Mouse (Mus musculus): Measurements from ENCODE around the gene Gpc1. TPM values are rescaled to one million over a fixed set of nuclear protein-coding genes. Genes with fewer than 3 reads are reported as not detected.
A peak's percentile ranks its signal among the peaks of the same experiment; 100 is the strongest.

The Gpc1 gene
- polyA plus RNA-seq (2021): 131 TPM

DNA sequence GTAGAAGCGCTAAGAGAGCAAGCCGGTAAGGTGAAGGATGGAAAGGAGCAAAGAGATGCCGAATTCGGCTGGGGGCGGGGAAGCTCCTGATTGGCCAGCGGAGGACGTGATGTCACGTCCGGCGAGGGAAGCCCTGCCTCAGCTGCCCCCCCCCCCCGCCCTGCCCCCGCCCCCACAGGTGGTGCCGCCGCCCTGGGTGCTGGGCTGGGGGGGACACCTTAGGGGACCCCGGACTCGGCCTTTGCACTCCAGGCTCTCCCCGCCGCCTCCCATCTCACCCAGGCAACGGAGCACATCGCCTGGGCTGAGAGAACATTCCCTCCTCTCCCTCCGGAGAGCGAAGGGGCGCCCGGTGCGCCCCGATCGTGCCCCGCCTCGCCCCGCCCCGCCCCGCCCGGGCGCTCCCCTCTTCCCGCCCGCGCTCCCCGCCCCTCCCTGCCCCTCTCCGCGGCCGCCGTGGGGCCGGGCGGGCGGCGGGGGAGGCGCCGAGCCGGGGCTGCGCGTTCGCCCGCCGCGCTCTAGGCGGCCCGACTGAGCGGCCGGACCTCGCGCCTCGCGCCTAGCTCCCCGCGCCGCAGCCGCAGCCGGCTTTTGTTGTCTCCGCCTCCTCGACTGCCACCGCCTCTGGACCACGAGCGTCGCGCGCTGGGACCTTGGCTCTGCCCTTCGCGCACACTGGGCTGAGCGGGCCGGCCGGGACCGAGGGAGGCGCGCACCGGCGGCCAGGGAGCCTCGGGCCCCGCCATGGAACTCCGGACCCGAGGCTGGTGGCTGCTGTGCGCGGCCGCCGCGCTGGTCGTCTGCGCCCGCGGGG lies at the start of gene Gpc1:
Gene Gpc1, plus strand, starts transcription at position 458 of the 814 bp plus-strand sequence.
- CTCF ChIA-PET: interaction anchor here (1.5 to 6.6 kb wide), 3 partner anchors 123 to 182 kb away, joined by 4 to 66 read pairs (median 7); partner anchors contain the start of gene Otos
- in situ Hi-C loops (cut with MboI; ENCODE audit: low pct_unique_long_range_greater_than_20kb): no loop called here
- ATAC-seq (peak; percentile 62), DNase-seq (ENCODE audit: low read depth, low spot score) (no peak)
- no peak for TF ChIP-seq CTCF (IDR thresholded peaks at IDR 0.05)
- H3K27me3 ChIP-seq: no peaks in the 10 kb centered on the region
- POLR2A ChIA-PET: interaction anchor here (0.9 to 1.3 kb wide), 6 partner anchors 16 to 183 kb away, joined by 3 to 5 read pairs (median 4); partner anchors contain the start of gene Otos

DNA sequence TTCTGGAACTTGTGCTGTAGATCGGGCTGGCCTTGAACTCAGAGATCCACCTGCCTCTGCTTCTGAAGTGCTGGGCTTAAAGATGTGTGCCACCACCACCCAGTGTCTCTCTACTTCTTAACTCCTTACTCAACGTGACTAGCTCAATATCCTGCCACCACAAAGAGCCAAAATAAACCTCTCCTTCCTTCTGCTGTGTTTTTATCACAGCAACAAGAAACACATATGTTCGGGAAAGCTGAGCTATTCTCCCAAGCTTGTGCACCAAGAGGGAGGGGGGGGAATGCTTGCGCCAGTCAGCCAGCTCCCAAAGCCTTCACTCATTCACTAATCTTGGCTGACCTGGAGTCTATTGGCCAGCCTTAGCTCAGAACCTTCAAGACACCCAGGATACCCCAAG lies 49.6 kb upstream of the Gpc1 start:
- no peak for TF ChIP-seq CTCF (IDR thresholded peaks at IDR 0.05)
- in situ Hi-C loops (cut with MboI; ENCODE audit: low pct_unique_long_range_greater_than_20kb): no loop called here
- ChIA-PET CTCF (no interaction called here), POLR2A (no interaction called here)
- no peak for ATAC-seq
- DNase-seq (ENCODE audit: low read depth, low spot score): no peak
- no peaks in the 10 kb centered on the region for H3K27me3 ChIP-seq

DNA sequence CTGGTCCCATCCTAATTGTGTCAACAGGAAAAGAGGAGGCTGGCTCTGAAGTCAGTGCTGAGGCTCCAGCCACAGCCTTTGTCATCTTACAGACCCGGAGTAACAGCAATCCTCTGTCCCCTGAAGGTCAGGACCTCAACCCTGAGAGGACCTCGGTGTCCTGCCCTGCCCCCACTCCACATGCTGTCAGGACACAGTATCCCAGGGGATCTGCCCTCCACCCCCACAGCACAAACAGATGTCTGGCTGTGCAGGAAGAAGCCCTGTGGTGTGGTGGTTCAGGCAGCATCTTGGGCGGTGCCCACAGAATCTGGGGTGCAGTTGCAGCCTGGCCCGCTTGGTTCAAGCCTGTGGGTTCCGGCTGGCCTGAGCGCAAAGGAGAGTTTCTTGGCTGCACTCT lies 48.9 kb upstream of the Gpc1 start:
- ATAC-seq (no peak), DNase-seq (ENCODE audit: low read depth, low spot score) (no peak)
- H3K27me3 ChIP-seq: no peaks in the 10 kb centered on the region
- POLR2A ChIA-PET: no interaction called here
- no peak for TF ChIP-seq CTCF (IDR thresholded peaks at IDR 0.05)
- in situ Hi-C loops (cut with MboI; ENCODE audit: low pct_unique_long_range_greater_than_20kb): no loop called here
- CTCF ChIA-PET: no interaction called here

- H3K27me3 ChIP-seq: no peaks in the 10 kb centered on the region
- no peak for TF ChIP-seq CTCF (IDR thresholded peaks at IDR 0.05)
- DNase-seq (ENCODE audit: low read depth, low spot score): no peak
- in situ Hi-C loops (cut with MboI; ENCODE audit: low pct_unique_long_range_greater_than_20kb): no loop called here
- peak; percentile 85 for ATAC-seq
- CTCF ChIA-PET: no interaction called here
- POLR2A ChIA-PET: no interaction called here
These were observed 44.2 kb upstream of the Gpc1 start for GRCm38 (mm10) chr1:92787221-92787620.

DNA sequence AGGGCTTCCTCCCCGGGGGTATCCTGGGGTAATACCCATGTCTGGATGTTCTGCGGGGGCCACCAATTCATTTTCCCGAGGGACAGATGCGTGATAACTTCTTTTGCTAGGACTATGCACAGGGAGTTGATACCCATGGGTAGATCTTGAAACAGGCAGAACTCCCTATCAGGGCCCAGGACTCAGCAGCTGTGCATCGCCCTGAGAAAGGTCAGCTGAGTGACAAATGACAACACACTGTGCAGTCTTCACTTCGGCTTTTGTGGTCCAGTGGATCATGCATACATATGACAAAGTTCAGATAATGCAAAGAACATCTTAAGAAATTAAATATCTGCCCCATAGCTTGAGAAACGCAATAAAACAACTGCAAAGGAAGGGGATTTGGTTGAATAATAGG lies 43.4 kb upstream of the Gpc1 start:
- H3K27me3 ChIP-seq: no peaks in the 10 kb centered on the region
- in situ Hi-C loops (cut with MboI; ENCODE audit: low pct_unique_long_range_greater_than_20kb): no loop called here
- ChIA-PET POLR2A (no interaction called here), CTCF (interaction anchor here (1.1 kb wide), 1 partner anchor 47 kb away, joined by 4 read pairs; no protein-coding TSS in a partner anchor)
- no peak for TF ChIP-seq CTCF (IDR thresholded peaks at IDR 0.05)
- ATAC-seq (no peak), DNase-seq (ENCODE audit: low read depth, low spot score) (no peak)

DNA sequence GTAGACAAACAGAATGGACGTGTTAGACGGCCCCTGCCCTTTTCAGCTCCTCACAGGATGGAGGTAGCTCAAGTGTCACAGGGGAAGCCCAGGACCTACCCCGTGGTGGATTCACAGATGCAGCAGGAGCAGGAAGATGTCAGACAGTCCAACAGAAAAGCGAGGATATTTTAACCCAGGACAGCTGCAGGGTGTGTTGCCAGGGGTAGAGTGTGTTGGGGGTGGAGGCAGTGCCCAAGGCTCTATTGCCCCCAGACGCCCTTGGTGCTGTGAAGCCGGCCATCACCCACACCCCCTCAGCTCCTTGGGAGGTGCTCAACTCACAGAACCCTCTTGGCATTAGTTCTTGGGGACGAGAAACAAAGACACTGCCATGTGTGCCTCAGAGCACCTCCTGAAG lies 40.8 kb upstream of the Gpc1 start:
- POLR2A ChIA-PET: no interaction called here
- DNase-seq (ENCODE audit: low read depth, low spot score) (no peak), ATAC-seq (no peak)
- H3K27me3 ChIP-seq: no peaks in the 10 kb centered on the region
- in situ Hi-C loops (cut with MboI; ENCODE audit: low pct_unique_long_range_greater_than_20kb): no loop called here
- TF ChIP-seq CTCF (IDR thresholded peaks at IDR 0.05): no peak
- CTCF ChIA-PET: interaction anchor here (0.9 to 1.7 kb wide), 6 partner anchors 9 to 94 kb away, joined by 3 to 8 read pairs (median 4); no protein-coding TSS in a partner anchor

DNA sequence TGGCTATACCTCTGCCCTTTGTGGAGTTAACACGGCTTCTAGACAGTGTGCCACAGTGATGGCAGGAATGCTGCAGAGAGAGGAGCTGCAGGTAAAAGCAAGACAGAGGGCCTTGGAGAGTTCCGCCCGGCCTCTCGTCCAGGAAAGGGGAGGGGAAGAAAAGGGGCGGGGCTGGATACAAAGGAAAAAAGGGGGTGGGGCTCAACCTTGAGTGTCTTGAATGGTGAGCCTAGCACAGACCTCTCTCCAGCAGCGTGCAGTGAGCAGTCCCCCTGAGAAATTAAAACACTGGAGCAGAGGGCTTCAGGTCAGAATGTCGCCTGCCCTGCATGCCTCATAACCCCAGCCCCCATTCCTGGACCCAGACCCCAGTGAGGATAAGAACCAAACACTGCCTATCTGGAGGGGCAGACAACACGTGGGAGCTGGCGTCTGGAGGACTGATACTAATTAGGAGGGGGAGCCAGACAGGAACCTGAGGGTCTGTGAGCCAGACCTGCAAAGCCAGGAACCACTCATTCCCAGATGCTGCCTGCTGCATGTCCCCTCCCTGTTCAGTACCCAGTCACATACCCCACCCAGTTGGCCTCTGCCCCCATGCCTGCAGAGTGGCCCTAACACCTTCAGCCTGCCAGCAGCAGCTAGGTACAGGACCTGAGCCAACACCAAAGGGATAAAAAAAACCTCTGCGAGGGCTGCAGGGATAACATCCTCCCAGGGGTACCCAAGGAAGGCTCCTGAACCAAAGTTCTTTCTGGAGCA lies 40.2 kb upstream of the Gpc1 start:
- TF ChIP-seq CTCF (IDR thresholded peaks at IDR 0.05): no peak
- CTCF ChIA-PET: interaction anchor here (1.1 kb wide), 1 partner anchor 19 kb away, joined by 3 read pairs; no protein-coding TSS in a partner anchor
- H3K27me3 ChIP-seq: no peaks in the 10 kb centered on the region
- ATAC-seq (no peak), DNase-seq (ENCODE audit: low read depth, low spot score) (no peak)
- in situ Hi-C loops (cut with MboI; ENCODE audit: low pct_unique_long_range_greater_than_20kb): no loop called here
- POLR2A ChIA-PET: no interaction called here

DNA sequence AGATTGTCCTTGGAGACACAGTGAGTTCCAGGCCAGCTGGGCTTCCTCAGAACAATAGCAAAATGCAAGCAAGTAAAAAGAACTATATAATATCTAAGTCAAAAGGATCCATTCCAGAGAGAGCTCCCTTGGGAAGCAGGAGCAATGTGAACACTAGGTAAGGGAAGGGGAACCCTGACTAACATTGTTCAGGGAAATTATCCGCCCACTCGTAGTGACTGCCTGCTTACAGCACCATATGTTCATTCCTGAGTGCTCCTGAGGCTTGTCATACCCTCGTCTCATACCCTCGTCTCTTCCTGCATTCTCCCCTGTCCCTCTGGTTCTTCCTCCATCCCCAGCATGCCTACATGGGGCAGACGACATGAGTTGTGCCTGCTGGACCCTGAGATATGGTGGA lies 37.7 kb upstream of the Gpc1 start:
- H3K27me3 ChIP-seq: no peaks in the 10 kb centered on the region
- no peak for TF ChIP-seq CTCF (IDR thresholded peaks at IDR 0.05)
- ChIA-PET CTCF (no interaction called here), POLR2A (no interaction called here)
- in situ Hi-C loops (cut with MboI; ENCODE audit: low pct_unique_long_range_greater_than_20kb): no loop called here
- ATAC-seq (no peak), DNase-seq (ENCODE audit: low read depth, low spot score) (no peak)

DNA sequence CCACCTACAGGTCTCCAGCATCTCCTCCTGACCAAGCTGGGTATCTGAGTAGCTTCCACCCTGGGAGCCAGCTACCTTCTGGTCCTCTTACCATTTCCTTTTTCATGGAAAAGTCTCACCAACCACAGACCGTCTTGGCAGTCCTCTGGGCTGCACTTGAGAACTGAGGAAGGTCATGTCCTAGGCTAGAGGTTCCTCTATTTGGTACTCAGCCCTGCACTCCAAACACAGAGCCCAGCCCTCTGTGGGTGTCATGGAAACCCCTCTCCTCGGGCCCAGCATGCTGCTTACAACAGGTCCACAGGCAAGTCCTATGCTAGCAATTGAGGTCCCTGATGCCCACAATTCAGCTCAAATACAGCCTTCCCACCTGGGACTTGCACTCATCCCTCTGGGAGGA lies 33.0 kb upstream of the Gpc1 start:
- H3K27me3 ChIP-seq: no peaks in the 10 kb centered on the region
- ChIA-PET POLR2A (no interaction called here), CTCF (interaction anchor here (1.5 kb wide), 1 partner anchor 29 kb away, joined by 4 read pairs; no protein-coding TSS in a partner anchor)
- TF ChIP-seq CTCF (IDR thresholded peaks at IDR 0.05): no peak
- no peak for DNase-seq (ENCODE audit: low read depth, low spot score)
- in situ Hi-C loops (cut with MboI; ENCODE audit: low pct_unique_long_range_greater_than_20kb): no loop called here
- ATAC-seq: no peak

GRCm38 (mm10) chr1:92799653-92800052 lies 31.8 kb upstream of the Gpc1 start:
- CTCF ChIA-PET: interaction anchor here (0.7 to 1.5 kb wide), 6 partner anchors 10 to 150 kb away, joined by 3 to 7 read pairs (median 4); no protein-coding TSS in a partner anchor
- POLR2A ChIA-PET: interaction anchor here (1.3 kb wide), 1 partner anchor 15 kb away, joined by 5 read pairs; no protein-coding TSS in a partner anchor
- DNase-seq (ENCODE audit: low read depth, low spot score) (peak; percentile 89), ATAC-seq (peak; percentile 84)
- H3K27me3 ChIP-seq: no peaks in the 10 kb centered on the region
- in situ Hi-C loops (cut with MboI; ENCODE audit: low pct_unique_long_range_greater_than_20kb): no loop called here
- TF ChIP-seq CTCF (IDR thresholded peaks at IDR 0.05): no peak

DNA sequence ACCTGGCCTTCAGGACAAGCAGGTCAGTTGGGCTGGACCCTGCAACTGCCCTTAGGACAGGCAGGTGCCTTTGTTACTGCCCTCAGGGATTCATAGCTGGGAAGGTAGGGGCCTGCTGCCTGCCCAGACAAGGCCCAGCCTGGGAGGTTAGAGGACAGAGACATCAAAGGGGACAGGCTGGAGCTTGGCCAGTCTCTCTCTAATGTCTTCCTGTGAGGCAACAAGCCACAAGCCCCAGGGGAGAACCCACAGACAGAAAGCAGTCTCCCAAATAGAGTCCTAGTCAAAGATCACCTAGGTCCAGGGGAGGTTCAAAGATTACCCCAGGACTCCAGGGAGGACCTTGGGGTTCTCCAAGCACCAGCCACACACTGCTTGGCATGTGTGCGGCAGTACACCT lies 29.1 kb upstream of the Gpc1 start:
- in situ Hi-C loops (cut with MboI; ENCODE audit: low pct_unique_long_range_greater_than_20kb): no loop called here
- DNase-seq (ENCODE audit: low read depth, low spot score) (no peak), ATAC-seq (no peak)
- ChIA-PET CTCF (interaction anchor here (2.4 kb wide), 1 partner anchor 31 kb away, joined by 6 read pairs; no protein-coding TSS in a partner anchor), POLR2A (no interaction called here)
- no peak for TF ChIP-seq CTCF (IDR thresholded peaks at IDR 0.05)
- no peaks in the 10 kb centered on the region for H3K27me3 ChIP-seq
